Mouse (Mus musculus) kidney, adult 2 months (tissue): ENCODE measurements around the gene Itgad.

ENCODE experiments used
- CTCF ChIP-seq: fragments of 200-500 bp; conservative IDR thresholded peaks from 2 replicates; pipeline ENCODE4 v1.5.1; 2011; ENCODE audit warnings: low read depth, mild to moderate bottlenecking, control low read depth, low read length, moderate library complexity, mixed read lengths; ENCODE audit not compliant: insufficient read depth, insufficient read length
- POLR2A ChIP-seq: fragments of 200-500 bp; IDR thresholded peaks from one replicate; pipeline ENCODE4 v1.6.1; 2011; ENCODE audit warnings: low read depth, low read length, control low read depth

DNA sequence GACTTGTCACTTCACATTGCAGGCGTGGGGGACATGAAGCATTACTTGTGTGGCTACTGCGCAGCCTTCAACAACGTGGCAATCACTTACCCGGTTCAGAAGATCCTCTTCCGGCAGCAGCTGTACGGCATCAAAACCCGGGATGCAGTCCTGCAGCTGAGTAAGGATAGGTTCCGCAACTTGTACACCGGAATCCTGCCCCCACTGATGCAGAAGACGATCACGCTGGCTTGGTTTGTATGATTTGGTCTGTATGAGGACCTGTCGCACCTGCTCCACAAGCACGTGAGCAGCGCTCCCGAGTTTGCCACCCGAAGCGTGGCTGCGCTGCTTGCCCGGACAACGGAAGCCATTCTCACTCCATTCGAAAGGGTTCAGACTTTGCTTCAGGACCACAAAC lies at the start of gene Itgad:
- no peak for TF ChIP-seq CTCF
- TF ChIP-seq POLR2A = no peak
